Mouse (Mus musculus): Measurements from ENCODE around the gene Adssl1.
A peak's percentile ranks its signal among the peaks of the same experiment; 100 is the strongest.

Gene Adssl1

DNA sequence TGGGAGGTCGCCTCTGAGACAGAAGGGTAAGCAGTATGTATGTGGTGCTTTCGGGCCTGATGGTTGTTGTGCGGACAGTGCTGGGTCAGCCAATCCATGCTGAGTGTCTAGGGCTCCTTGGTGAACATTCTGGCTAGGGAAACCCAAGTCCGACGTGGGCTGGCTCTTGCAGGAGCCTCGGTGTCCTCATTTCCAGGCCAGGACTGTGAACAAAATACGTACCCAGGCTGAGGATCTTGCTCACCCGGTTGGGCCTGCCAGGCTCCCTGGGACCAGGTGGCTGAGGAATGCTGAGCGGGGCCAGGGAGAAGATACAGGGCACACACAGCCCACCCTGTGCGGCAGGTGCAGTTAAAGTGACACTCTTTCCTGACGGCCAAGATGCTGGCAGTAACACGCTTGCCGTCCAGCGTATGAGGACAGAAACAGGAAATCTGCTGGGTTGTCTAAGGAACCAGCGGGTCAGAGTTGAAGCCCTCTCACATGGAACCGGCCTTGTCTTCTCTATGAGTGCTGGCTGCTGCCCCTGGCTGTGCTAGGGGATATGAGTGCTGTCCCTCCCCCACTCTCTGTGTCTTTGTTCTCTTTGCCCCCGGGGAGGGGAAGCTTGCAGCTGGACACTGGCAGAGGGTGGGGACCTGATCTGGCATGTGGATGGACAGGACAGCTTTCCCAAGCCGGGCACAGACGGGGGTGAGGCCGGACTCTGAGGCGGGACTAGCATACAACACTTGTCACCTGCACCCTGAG is 26.7 kb upstream of the Adssl1 start:
- DNase-seq (ENCODE audit: low spot score) = no peak

DNA sequence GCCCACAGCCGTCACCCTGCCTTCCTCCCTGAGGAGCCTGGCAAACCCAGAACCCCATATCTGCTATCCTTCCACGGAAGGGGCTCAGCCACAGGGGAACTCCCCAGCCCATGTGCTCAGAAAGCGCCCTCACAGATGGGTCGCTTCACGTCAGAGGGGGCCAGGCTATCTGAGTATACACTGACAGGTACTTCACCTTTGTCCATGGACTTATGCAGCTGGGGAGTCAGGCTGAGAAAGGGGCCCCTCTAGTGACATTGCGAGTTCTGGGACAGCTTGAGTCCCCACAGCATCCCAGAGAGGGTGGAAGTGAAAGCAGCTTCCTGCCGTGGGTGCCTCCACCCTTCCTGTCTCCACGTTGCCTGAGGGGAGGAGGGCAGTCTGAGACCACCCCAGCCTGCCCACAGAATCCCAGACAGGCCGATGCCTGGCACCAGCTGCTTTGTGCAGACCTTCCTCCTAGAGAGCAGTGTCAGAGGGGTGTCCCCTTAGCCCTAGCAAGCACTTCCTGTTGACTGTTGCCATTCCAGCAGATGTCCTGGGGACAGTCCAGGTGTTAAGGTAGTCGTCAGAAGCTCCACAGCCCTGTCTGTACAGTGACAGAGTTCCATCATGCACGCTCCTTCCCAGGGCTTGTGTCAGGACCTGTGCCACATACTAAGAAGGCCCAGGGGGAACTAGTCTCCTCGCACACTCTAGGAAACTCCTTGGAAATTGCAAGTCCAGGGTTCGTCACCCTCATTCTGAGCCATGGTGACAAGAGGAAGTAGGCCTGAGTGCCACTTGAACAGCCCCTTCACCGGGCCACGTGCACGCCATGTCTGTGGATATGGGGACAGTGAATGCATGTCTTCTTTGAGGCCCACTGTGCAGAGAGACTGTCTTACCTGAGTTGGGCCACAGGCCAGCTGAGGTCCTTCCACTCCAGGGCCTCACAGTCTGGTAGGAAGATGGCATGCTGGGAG is 25.6 kb upstream of the Adssl1 start:
- peak; percentile 44 for DNase-seq (ENCODE audit: low spot score)

DNA sequence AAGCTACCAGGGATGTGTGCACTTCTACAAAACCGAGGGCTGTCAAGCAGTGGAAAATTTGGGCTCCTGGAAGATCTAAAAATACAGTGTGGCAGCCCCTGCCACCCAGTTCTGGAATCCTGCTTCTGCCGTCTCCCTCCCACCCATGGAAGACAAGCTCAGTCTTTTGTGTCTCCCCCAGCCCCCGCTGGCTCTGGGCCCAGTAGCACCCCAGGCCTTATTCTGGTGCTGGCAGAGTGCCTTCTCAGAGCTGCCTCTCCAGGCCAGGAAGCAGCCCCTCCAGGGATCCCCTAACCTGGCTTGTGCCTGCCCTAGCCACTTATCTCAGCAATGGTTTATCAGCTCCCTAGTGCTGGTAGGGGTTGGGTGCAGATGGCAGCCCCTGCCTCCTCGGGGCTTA is 24.9 kb upstream of the Adssl1 start:
- no peak for DNase-seq (ENCODE audit: low spot score)

DNA sequence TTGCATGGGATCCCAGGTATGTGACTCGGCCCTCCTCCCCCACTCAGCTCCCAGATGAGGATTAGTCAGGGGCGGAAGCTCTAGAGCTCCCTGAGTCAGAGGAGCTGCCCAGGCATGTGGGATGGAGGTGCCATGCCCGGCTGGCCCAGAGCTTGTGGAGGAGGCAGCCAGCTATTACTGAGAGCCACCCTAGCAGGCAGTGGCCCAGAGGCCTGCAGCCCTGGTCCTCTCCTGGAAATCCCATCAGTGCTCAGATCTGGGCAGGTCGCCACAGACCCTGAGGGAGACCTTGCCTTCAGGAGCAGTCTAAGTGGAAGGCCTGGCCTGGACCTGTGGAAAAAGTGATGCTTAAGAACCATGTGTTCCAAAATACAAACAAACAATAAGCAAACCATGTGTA is 24.2 kb upstream of the Adssl1 start:
- DNase-seq (ENCODE audit: low spot score) = no peak

DNA sequence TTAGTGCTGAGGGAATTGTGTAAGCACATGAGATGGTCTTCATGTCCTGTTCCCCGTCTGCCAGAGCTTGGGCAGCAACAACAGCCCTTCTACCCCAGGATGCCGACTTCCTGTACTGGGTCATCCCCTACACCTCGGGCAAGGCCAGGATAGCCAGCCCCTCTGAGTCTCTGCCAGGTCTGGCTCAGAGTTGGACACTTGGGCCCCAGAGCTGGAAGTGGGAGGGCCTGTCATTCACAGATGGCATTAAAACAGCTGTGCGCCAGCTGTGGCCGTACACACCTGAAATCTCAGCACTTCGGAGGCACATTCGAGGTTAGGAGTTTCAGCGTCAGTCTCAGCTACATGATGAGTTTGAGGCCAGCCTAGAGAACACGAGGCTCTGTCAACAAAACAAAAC is 23.4 kb upstream of the Adssl1 start:
- DNase-seq (ENCODE audit: low spot score) = no peak

DNA sequence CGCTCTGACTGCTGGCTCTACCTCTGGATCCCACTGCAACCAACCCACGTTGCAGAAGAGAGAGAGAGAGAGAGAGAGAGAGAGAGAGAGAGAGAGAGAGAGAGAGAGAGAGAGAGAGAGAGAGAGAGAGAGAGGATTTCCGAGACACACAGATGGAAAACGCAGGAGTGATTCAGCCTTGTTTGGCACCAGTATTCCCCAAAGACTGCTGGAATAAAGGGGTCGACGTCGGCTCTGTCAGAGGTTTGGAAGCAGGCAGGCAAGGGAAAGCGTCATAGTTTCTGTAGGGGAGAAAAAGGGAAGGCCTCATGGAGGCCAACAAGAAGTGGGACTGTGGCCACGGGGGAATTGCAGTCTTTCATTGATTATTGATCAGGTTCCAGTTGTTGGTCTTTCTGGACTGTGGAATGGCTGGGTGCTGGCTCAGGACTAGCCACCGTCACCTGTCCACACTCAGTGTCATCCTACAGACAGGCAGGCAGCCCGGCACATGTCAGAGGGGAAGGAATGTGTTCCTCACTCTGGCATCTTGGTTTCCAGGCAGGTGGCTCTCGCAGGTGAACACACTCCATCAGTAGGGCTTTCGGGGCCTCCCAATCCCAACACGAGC is 22.8 kb upstream of the Adssl1 start:
- no peak for DNase-seq (ENCODE audit: low spot score)

DNA sequence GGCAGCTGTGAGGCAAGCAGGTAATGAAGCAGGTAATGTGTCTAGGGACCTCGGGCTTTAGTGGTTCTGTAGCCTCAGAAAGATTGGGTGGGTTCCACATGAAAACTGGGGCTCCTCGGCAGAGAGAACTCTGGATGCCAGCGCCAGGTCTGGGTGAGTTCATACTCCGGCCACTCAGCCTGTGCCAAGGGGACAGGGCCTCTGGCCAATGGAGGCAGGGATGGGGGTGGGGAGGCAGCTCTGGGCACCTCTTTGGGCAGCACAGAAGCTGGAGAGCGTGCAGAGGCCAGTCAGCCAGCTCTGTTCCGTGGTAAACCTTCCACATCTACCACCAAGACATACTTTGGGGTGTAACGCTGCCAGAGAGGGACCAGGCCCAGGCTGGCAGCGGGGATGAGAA is 22.2 kb upstream of the Adssl1 start:
- DNase-seq (ENCODE audit: low spot score) = no peak

DNA sequence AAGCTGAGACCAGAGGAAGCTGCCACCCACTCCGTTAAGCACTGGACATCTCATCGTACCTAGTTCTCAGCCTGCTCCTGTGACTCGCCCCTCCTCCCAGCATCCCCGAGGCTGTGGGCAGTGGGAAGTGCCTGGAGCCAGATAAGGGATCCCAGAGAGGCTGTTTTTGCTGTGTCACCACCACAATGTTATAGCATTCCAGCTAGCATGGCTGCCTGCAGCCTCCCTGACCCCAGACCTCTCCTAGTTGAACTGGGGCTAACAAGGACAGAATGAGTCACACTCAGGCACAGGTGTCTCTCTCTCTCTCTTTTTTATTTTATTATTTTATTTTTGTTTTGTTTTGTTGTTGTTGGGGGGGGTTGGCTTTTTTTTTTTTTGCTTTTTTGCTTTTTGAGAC is 20.6 kb upstream of the Adssl1 start:
- no peak for DNase-seq (ENCODE audit: low spot score)

DNA sequence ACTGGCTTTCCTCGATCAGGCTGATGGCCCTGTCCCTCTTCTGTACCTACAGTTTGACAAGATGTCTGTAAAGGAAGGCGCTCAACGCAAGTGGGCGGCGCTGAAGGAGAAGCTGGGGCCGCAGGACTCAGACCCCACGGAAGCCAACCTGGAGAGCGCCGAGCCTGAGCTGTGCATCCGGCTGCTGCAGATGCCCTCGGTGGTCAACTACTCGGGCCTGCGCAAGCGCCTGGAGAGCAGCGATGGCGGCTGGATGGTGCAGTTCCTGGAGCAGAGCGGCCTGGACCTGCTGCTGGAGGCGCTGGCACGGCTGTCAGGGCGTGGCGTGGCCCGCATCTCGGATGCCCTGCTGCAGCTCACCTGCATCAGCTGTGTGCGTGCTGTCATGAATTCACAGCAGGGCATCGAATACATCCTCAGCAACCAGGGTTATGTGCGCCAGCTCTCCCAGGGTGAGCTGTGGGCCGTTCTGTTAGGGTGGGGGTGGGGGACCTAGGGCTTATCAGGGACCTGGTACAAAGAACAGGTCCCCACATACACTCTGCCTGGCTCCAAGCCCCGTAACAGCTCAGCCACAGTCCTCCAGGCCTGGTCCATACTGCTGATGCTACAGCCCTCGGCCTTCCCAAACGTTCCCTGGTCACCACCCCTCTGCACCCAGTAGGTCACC is 19.8 kb upstream of the Adssl1 start:
- no peak for DNase-seq (ENCODE audit: low spot score)

DNA sequence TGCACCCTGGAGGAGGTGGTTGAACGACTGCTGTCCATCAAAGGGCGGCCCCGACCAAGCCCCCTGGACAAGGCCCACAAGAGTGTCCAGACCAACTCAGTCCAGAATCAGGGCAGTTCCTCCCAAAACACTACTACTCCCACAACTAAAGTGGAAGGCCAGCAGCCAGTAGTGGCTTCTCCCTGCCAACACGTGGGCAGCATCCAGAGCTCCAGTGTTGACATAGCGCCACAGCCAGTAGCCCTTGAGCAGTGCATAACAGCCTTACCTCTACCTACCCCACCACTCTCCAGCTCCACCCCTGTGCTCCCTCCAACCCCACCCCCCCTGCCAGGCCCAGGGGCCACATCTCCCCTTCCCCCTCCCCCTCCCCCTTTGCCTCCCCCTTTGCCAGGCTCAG is 15.8 kb upstream of the Adssl1 start:
- no peak for DNase-seq (ENCODE audit: low spot score)

DNA sequence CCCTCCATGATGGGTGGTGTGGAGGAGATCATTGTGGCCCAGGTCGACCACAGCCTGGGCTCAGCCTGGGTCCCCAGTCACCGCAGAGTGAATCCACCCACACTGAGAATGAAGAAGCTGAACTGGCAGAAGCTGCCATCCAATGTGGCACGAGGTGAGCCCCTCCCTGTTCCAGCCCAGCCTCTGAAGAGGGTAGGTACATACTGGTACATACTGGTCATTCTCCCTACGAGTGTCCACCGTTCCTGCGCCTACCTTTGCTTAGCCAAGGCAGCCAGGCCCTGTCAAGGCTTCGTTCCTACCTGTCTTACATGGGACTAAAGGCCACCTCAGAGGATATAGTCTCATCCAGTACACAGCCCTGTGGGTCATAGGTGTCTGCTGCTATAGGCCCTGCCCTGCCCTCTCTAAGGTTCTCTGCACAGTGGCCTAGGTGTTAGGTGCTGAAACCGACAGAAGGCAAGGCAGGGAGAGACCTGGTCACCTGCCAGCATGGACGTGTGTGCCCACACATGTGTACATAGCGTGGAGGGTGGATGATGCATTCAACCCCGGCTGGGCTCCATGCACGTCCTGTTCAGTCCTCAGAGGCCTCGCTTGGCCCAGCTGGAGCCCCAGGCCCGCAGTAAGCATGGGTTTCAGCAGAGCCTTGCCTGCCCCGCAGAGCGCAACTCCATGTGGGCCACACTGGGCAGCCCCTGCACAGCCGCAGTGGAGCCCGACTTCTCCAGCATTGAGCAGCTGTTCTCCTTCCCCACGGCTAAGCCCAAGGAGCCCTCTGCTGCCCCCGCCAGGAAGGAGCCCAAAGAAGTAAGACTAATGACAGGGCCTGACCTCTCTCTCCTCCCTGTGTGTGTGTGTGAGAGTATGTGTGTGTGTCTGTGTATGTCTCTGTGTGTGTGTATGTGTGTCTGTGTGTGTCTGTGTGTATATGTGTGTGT is 14.9 kb upstream of the Adssl1 start:
- no peak for DNase-seq (ENCODE audit: low spot score)

DNA sequence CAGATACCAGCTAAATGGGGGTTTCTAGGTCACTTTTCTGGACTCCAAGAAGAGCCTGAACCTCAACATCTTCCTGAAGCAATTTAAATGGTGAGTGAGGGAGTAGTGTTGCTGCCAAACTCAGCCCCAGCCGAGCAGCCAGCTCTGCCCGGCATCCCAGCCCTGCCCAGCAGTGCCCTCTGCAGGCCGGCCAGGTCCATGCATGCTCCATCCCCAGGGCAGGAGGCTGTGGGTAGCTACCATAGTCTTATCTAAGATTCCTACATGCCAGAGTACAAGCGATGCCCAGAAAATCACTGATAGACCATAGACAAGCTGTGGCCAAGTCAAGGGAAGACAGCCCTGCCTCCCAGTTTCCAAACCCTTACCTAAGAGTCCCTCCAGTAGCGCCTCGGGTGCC is 14.1 kb upstream of the Adssl1 start:
- DNase-seq (ENCODE audit: low spot score) = peak; percentile 73

DNA sequence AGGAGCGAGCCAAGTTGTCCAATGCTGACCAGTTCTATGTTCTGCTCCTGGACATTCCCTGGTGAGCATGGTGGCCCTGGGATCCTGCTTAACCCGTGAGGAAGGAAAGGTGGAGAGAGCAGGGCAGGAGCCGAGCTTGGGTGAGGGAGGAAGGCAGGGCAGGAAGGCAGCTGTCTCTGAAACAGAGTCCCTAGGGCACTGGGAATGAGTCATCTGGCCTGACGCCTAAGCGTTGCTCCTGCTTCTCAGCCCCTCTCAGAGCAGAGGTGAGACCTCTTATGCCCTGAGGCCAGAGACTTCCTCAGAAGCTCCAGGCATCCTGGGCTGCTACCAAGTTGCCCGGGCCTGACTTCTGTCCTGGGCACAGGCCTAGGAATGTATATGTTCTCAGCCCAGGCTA is 12.8 kb upstream of the Adssl1 start:
- DNase-seq (ENCODE audit: low spot score) = no peak

DNA sequence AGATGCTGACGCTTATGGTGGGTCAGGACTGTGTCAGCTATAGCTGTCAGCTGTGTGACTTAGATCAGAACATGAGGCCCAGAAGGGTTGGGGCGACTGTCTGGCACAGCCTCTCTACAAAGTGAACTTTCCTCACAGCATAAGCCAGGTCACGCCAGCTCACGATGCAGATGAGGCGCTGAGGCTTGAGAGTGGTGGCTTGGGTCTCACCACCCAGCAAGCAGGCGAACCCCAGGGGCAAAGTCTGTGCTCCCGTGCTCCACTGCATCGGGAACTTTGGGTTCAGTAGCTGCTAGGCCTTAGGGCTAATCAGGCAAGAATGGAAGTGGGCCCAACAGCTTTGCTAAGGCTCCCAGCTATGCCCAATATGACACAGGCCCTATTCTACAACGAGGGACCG is 10.8 kb upstream of the Adssl1 start:
- no peak for DNase-seq (ENCODE audit: low spot score)

DNA sequence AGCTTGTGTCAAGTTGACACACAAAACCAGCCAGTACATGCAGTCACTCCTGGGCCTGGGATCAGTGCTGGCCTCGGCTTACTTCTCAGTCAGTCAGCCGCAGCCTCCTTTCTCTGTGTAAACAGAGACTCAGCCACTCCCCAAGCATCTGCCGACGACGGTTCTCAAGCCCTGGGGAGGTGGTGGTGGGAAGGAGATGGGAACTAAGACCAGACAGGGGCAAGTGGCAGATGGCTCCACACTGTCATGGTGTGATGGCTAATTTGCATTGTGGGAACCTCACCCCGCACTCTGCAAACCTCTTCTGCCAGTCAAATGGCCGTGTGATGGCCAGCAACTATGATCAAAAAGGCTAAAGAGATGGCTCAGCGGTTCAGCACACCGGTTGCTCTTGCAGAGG is 3.2 kb upstream of the Adssl1 start:
- no peak for DNase-seq (ENCODE audit: low spot score)

DNA sequence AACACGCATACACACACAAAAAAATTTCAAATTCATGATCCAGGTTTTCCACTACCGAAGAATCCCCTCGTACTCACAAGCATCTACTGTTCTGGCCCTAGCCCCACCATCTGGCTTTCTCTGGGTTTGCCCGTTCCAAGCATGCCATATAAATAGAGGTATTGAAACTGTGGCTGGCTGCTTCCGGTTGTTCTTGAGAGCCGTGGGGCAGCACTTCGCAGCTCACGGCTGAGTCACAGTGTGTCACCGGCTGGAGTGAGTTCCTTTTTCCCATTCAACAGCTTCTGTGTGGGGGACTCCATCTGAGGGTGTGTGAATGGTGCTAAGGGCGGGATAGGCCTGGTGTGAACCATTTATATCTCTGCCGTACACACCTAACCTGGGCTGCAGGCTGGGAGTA is 2.7 kb upstream of the Adssl1 start:
- no peak for DNase-seq (ENCODE audit: low spot score)

DNA sequence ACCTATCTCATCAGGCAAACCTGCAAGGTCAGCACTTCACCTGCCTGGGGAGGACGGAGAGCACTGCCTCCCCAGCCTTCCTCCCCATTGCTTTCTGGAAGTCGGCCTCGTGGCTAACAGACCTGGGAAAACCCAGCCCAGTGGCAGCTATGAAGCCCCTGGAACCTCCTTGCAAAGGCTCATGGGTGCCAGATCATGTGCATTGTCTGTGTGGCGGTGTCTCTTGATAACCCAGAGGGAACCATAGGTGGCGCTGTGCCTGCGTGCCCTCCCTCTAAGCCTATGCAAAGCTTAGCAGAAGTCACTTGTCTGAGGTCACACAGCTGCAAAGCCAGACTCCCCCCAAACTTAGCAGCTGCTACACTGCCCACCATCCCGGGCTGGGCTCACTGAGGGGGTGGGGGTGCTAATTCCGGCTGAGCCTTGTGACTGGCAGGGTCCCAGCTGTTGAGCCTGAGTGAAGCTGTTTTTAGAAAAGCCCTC is 1.9 kb upstream of the Adssl1 start:
- peak; percentile 74 for DNase-seq (ENCODE audit: low spot score)

DNA sequence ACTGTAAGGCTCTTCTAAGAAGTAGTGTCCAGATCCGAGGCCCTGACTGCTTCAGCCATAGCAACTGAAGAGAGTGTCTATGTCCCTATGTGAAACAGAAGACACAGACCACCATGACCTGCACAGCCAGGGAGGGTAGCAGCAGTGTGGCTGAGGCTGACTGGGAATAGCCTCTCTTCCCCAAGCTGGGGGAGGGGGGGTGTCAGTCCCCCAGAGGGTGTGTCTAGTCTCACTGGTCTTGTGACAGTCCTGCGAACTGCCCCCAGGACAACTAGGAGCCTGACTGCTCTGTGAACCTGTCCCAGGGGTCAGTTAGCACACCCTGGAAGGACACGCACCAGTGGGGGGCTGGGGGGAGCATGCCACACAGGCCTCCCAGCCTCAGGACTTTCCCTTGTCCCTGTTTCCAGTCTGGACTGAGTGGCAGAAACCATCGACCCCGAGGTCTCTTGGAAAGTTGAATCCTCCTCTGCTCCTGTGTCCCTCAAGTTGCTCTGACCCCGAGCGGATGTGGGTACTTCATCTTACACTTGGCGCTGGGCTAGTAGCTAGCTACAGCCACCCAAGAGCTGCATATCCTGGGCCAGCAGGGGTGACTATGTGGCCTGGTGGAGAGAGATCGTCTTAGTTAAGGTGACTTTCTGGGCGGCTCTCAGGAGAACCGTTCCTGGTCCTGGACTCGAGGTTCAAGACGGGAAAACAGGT is 712 bp upstream of the Adssl1 start:
- DNase-seq (ENCODE audit: low spot score) = peak; percentile 41

DNA sequence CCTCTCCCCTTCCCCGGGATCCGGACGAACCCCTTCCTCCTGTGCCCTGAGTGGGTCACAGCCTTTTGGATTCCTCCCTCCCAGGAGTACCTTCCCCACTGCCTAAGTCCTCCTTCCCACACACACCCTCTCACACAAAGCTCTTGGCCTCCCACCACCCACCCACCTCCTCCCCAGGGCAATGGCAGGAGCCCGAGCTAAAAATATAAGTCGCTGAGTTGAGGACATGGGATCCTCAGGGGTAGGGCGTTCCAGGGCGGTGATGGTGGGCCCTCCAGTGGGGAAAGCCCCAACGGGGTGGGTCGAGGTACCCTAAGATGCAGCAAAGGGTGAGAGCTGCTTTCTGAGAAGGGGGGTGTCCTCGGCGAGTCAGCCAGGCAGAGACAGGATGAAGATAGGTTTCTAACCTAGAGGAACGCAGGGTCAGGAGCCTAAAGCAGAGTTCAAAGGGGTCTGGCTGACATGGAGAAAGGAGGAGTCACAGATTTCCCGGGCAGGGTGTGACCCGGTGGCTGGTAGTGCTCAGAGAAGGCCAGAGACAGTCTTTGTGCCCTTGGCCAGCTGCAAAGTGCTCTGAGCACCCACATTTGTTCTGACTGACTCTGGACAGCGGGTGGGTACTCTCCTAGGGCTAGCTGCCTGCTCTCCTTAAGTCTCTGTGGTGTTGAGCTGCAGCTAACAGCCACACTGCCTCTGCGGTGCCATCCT is 663 bp downstream of the Adssl1 start:
- DNase-seq (ENCODE audit: low spot score) = no peak

DNA sequence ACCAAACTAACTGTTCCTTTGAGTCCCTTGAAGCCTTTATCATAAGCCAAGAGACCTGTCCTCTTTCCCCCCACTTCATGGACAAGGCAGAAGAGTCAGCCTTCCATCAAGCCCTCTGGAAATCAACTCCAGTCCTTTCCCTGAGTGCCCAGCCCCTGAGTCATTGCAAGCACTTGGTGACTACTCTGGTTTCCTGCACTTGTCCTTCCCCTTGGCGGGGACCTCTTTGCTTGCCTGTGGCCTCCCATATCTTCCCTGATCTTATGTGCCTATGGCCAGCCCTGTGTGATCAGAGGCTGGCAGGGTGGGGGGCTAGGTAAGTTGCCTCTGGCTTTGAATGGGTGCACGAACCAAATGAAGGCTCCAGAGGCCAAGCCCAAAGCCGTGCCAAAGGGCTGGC is 2.1 kb downstream of the Adssl1 start:
- no peak for DNase-seq (ENCODE audit: low spot score)
